Mouse (Mus musculus): ENCODE data around the gene Zfp992. TPM values are rescaled to one million over a fixed set of nuclear protein-coding genes. Genes with fewer than 3 reads are reported as not detected.
"Not testable (repeated sequence)": the region's sequence is repeated elsewhere in the genome, so short reads cannot be mapped to it uniquely, and the experiment has no call there.

Zfp992 gene
- 5.9 and 8.4 TPM in 2 replicates for polyA plus RNA-seq (2012; rRNA removed)

DNA sequence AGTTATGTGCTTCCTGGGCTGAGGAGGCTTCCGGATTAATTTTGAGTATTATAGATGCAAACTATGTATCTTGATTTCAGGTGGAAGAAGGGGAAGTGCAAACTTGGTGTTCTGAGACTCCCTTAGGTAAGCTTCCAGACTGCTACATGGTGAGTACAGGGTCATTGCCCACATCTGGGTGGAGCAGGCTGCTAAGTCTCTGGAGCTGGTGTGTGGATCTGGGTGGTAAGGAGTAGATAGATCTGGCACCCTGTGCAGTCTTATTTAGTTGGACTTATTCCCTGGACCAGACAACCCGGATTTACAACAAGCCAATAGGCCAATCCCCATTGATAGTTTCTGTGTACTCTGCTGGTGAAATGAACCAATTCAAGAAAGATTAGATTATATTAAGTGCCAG, at the start of gene Zfp992:
TSS of gene Zfp992 (plus strand) at position 74 of the 400 bp plus-strand sequence.
- not testable (repeated sequence) for H3K27ac ChIP-seq (ENCODE audit: control insufficient read depth, insufficient read depth, low read depth, low read length); H3K4me1 ChIP-seq (ENCODE audit: control insufficient read depth, insufficient read depth, low read length); H3K27me3 ChIP-seq (ENCODE audit: control insufficient read depth, insufficient read depth, low read length); H3K36me3 ChIP-seq (ENCODE audit: control insufficient read depth, insufficient read depth, low read length); H3K4me3 ChIP-seq (ENCODE audit: control insufficient read depth, low read depth, low read length)

DNA sequence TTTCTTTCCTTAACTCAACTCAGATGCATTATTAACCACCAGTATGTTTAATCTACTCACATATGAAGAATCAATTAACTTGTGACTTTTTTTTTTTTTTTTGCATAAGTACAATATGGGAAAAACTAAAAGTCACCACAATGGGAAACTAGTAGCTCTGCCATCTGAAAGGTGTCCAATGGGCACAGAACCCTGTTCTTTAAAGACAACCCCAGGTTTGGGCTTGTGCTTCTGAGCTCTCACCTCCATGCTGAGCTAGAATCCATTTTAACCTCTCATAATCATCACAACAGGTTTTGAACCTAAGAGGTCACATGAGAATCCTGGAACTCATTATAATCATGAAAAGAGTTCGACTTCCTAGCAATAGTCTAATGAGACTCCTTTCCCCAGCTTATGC, 19.4 kb upstream of the Zfp992 start:
- not testable (repeated sequence) for H3K36me3 ChIP-seq (ENCODE audit: control insufficient read depth, insufficient read depth, low read length); H3K27ac ChIP-seq (ENCODE audit: control insufficient read depth, insufficient read depth, low read depth, low read length); H3K4me1 ChIP-seq (ENCODE audit: control insufficient read depth, insufficient read depth, low read length); H3K4me3 ChIP-seq (ENCODE audit: control insufficient read depth, low read depth, low read length); H3K27me3 ChIP-seq (ENCODE audit: control insufficient read depth, insufficient read depth, low read length)

DNA sequence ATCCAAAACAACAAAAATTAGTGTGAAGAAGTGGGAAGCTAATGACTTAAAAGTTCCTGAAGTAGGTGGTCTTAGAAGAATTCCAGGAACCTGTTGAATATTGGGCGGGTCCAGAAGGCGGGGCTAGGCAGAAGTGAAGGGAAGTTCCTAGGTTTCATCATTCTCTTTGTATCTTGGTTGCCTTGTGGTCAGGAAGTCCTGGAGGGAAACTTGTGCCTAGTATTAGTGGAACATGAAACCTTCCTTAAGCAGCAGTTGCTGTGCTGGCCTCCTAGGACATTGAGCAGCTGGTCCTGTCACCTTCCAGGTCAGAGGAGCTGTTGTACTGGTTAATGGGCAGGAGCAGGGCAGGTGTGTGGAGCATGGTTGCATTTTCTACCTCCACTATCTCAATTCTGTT, 17.9 kb upstream of the Zfp992 start:
- H3K27ac ChIP-seq (ENCODE audit: control insufficient read depth, insufficient read depth, low read depth, low read length) = not testable (repeated sequence)

DNA sequence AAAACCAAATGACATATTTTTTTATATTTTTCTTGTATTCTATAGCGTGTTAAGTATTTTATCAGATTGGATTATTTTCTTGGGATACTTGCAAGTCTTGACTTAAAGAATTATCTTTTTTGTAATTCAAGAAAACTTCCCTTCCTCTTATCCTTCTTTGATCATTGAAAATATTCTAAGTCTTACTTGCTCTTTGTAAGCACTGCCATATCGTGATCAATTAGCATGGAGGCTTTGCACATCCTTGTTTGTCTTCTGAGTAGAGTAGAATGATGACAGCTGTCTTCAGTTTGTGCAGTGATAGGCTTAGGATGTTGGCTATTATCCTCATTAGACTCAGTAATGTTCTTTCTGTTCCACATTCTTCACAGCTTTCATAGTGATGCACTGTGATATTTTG, 13.3 kb upstream of the Zfp992 start:
- not testable (repeated sequence) for H3K27me3 ChIP-seq (ENCODE audit: control insufficient read depth, insufficient read depth, low read length); H3K4me1 ChIP-seq (ENCODE audit: control insufficient read depth, insufficient read depth, low read length); H3K4me3 ChIP-seq (ENCODE audit: control insufficient read depth, low read depth, low read length); H3K36me3 ChIP-seq (ENCODE audit: control insufficient read depth, insufficient read depth, low read length); H3K27ac ChIP-seq (ENCODE audit: control insufficient read depth, insufficient read depth, low read depth, low read length)

More for the DNA sequence above, 17.9 kb upstream of the Zfp992 start:
- H3K4me3 ChIP-seq (ENCODE audit: control insufficient read depth, low read depth, low read length); H3K36me3 ChIP-seq (ENCODE audit: control insufficient read depth, insufficient read depth, low read length); H3K4me1 ChIP-seq (ENCODE audit: control insufficient read depth, insufficient read depth, low read length); H3K27me3 ChIP-seq (ENCODE audit: control insufficient read depth, insufficient read depth, low read length): not testable (repeated sequence)

DNA sequence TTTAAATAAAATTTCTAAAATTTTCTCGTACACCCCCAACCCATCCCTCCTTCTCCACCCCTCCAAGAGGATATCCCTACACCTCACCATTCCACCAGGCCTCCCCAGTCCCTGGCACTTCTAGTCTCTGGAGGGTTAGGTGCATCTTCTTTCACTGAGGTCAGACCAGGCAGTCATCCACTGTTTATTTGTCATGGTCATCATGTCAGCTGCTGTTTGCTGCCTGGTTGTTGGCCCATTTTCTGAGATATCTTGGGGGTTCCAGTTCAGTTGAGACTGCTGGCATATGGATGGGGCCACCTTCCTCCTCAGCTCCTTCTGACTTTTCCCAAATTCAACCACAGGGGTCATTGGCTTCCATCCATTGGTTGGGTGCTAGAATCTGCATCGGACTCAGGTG, 11.6 kb upstream of the Zfp992 start:
- H3K27ac ChIP-seq (ENCODE audit: control insufficient read depth, insufficient read depth, low read depth, low read length); H3K36me3 ChIP-seq (ENCODE audit: control insufficient read depth, insufficient read depth, low read length); H3K4me3 ChIP-seq (ENCODE audit: control insufficient read depth, low read depth, low read length); H3K27me3 ChIP-seq (ENCODE audit: control insufficient read depth, insufficient read depth, low read length); H3K4me1 ChIP-seq (ENCODE audit: control insufficient read depth, insufficient read depth, low read length): not testable (repeated sequence)

DNA sequence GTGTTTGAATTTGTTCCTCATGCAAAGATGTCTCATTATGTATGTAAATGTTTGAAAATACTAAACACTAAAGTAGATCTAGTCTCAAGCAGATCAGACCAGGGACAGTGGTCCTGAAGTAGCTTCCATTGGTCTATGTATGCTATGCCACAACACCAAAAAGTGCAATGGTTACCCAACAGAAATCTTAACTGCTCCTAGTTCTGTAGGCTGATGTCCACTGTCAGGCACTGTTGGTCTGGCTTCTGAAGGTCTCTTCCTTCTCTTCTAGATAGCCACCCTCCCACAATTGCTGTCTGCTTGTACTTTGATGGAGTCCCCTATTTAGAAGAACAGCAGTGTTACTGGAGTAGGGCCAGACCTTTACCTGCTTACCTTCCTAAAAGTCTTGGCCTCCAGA, 4.5 kb upstream of the Zfp992 start:
- not testable (repeated sequence) for H3K4me1 ChIP-seq (ENCODE audit: control insufficient read depth, insufficient read depth, low read length); H3K4me3 ChIP-seq (ENCODE audit: control insufficient read depth, low read depth, low read length); H3K27me3 ChIP-seq (ENCODE audit: control insufficient read depth, insufficient read depth, low read length); H3K27ac ChIP-seq (ENCODE audit: control insufficient read depth, insufficient read depth, low read depth, low read length); H3K36me3 ChIP-seq (ENCODE audit: control insufficient read depth, insufficient read depth, low read length)

DNA sequence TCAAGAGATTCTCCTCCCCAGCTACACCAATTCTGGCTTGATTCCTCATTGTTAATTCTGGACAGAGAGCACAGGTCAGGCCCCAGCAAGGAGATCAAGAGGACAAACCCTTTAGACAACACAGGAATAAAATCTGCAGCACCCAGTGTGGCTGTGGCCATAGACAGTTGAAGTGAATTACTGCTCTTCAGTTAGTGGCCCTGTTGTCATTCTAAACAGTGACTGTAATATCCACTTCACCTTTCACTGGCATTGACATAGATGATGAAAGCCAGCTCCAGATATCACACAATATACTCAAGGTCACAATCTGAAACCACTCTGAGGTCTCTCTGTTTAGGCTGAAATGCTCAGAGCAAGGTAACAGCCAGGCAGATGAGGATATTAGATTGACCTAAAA, 3.7 kb upstream of the Zfp992 start:
- not testable (repeated sequence) for H3K4me1 ChIP-seq (ENCODE audit: control insufficient read depth, insufficient read depth, low read length); H3K27ac ChIP-seq (ENCODE audit: control insufficient read depth, insufficient read depth, low read depth, low read length); H3K4me3 ChIP-seq (ENCODE audit: control insufficient read depth, low read depth, low read length); H3K27me3 ChIP-seq (ENCODE audit: control insufficient read depth, insufficient read depth, low read length); H3K36me3 ChIP-seq (ENCODE audit: control insufficient read depth, insufficient read depth, low read length)

DNA sequence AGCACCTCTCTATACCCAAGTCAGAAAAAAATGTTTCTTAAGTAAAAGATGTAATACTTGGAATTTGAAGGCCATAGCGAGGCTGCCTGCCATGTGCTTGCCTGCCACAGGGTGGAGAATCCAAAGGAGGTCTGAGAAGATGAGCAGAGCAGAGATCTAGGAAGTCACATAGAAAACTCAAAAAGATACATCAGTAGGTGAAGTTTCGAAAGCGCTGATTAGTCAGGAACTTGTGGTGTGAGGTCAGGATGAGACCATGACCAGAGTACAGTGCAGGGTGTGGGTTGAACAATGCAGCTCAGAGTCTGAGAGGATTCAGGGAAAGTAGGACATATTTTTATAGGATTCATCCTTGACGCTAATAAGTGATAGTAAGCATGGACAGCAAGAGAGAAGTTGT, 2.7 kb upstream of the Zfp992 start:
- not testable (repeated sequence) for H3K27me3 ChIP-seq (ENCODE audit: control insufficient read depth, insufficient read depth, low read length); H3K36me3 ChIP-seq (ENCODE audit: control insufficient read depth, insufficient read depth, low read length); H3K4me1 ChIP-seq (ENCODE audit: control insufficient read depth, insufficient read depth, low read length); H3K4me3 ChIP-seq (ENCODE audit: control insufficient read depth, low read depth, low read length); H3K27ac ChIP-seq (ENCODE audit: control insufficient read depth, insufficient read depth, low read depth, low read length)

DNA sequence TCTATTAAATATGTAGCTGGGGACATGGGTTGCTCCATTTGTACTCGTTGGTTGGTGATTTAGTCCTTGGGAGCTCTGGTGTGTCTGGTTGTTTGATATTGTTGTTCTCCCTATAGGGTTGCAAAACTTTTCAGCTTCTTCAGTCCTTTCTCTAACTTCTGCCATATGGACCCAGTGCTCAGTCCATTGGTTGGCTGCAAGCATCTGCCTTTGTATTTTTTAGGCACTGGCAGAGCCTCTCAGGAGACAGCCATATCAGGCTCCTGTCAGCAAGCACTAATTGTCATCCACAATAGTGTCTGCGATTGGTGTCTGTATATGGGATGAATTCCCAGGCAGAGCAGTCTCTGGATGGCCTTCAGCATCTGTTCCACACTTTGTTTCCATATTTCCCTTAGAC, 1.8 kb upstream of the Zfp992 start:
- H3K4me3 ChIP-seq (ENCODE audit: control insufficient read depth, low read depth, low read length); H3K27ac ChIP-seq (ENCODE audit: control insufficient read depth, insufficient read depth, low read depth, low read length); H3K27me3 ChIP-seq (ENCODE audit: control insufficient read depth, insufficient read depth, low read length); H3K36me3 ChIP-seq (ENCODE audit: control insufficient read depth, insufficient read depth, low read length); H3K4me1 ChIP-seq (ENCODE audit: control insufficient read depth, insufficient read depth, low read length): not testable (repeated sequence)

DNA sequence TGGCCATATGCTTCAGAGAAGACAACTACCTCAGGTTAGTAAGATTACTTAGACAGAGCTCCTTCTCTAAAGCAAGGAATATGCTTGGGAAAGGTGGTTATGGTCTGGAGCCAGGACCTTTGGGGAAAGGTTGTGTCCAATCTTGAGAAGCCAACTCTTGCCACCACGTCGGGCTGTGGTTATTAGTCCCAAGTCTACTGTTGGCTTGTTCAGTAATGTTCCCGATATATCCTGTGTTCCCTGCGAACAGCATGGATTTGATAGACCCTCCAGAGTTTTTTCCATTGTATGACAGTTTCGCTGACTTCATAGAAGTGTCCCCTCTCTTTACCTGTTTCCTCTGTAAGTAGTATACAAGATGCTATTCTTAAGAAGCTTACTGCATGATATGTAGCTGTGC, 888 bp downstream of the Zfp992 start:
- not testable (repeated sequence) for H3K4me1 ChIP-seq (ENCODE audit: control insufficient read depth, insufficient read depth, low read length); H3K4me3 ChIP-seq (ENCODE audit: control insufficient read depth, low read depth, low read length); H3K36me3 ChIP-seq (ENCODE audit: control insufficient read depth, insufficient read depth, low read length); H3K27ac ChIP-seq (ENCODE audit: control insufficient read depth, insufficient read depth, low read depth, low read length); H3K27me3 ChIP-seq (ENCODE audit: control insufficient read depth, insufficient read depth, low read length)

DNA sequence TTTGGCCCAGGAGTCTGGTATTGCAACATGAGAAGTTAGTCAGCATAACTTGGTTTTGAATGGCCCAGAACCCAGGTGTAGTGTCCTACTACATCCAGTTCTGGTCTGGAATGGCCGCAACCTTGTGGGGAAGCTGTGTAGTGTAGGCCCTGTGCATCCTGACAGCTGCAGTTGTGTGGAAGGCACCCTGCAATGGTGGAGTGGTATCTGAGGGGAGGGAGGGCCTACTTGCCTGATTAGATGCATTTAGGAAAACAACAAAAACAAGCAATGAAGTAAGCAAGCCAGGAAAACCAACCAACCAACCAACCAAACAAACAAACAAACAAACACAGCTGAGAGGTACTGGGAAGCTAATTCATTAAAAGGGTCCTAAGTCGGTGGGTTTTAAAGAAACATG, 3.8 kb downstream of the Zfp992 start:
- H3K27me3 ChIP-seq (ENCODE audit: control insufficient read depth, insufficient read depth, low read length); H3K27ac ChIP-seq (ENCODE audit: control insufficient read depth, insufficient read depth, low read depth, low read length); H3K4me1 ChIP-seq (ENCODE audit: control insufficient read depth, insufficient read depth, low read length); H3K36me3 ChIP-seq (ENCODE audit: control insufficient read depth, insufficient read depth, low read length); H3K4me3 ChIP-seq (ENCODE audit: control insufficient read depth, low read depth, low read length): not testable (repeated sequence)

DNA sequence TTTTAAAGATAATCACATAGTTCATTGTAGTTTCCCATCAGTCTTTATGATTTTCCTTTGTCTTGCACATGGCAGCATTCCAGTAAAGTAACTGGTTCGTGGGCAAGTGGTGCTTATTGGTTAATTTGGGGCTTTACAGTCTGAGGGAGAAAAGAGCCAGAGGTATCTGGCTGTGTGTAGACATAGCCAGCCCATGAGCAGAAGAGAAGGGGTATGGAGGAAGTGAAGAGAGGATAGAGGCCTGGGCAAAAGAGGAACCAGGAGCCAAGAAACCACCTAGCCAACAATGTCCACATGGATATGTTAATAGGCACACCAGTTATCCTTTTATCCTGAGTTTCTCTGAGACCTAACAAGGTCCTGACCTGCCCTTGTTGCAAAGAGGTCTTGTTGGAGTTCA, 5.3 kb downstream of the Zfp992 start:
- not testable (repeated sequence) for H3K4me1 ChIP-seq (ENCODE audit: control insufficient read depth, insufficient read depth, low read length); H3K36me3 ChIP-seq (ENCODE audit: control insufficient read depth, insufficient read depth, low read length); H3K27ac ChIP-seq (ENCODE audit: control insufficient read depth, insufficient read depth, low read depth, low read length); H3K27me3 ChIP-seq (ENCODE audit: control insufficient read depth, insufficient read depth, low read length); H3K4me3 ChIP-seq (ENCODE audit: control insufficient read depth, low read depth, low read length)

All from testis, adult 2 months (tissue).